Mouse (Mus musculus) megakaryocyte-erythroid progenitor cell, adult 5-6 weeks (primary cell): ENCODE measurements at regions not wholly inside any gene's neighbourhood (a gene's known extent, or its start where the extent isn't known, plus 50 kb on each side); places are given as distances from the start of the nearest gene placed in this dataset.

Source experiments
- ATAC-seq: replicated peaks from 2 replicates; pipeline ENCODE4 v1.8.0; 2016; ENCODE audit warnings: mild to moderate bottlenecking, inconsistent platforms; ENCODE audit not compliant: severe bottlenecking, poor library complexity, low FRiP score, low TSS enrichment

- ATAC-seq = no peak
These were observed 352.6 kb downstream of the Etnk1 start for GRCm38 (mm10) chr6:143519668-143520067.

- no peak for ATAC-seq
These were observed 358.1 kb downstream of the Etnk1 start for GRCm38 (mm10) chr6:143525092-143525491.

- ATAC-seq = no peak
These were observed 361.9 kb downstream of the Etnk1 start for GRCm38 (mm10) chr6:143528898-143529297.

GRCm38 (mm10) chr6:143530372-143531224 is 363.6 kb downstream of the Etnk1 start:
- no peak for ATAC-seq

GRCm38 (mm10) chr6:143531477-143531876 is 364.5 kb downstream of the Etnk1 start:
- ATAC-seq = no peak

GRCm38 (mm10) chr6:143532380-143532779 is 365.4 kb downstream of the Etnk1 start:
- no peak for ATAC-seq

GRCm38 (mm10) chr6:143535265-143535664 is 368.2 kb downstream of the Etnk1 start:
- ATAC-seq = no peak

- no peak for ATAC-seq
These were observed 368.7 kb downstream of the Etnk1 start for GRCm38 (mm10) chr6:143535726-143536125.

GRCm38 (mm10) chr6:143536525-143537293 is 369.7 kb downstream of the Etnk1 start:
- no peak for ATAC-seq

GRCm38 (mm10) chr6:143547406-143547903 is 380.4 kb downstream of the Etnk1 start:
- no peak for ATAC-seq

- no peak for ATAC-seq
These were observed 387.9 kb downstream of the Etnk1 start for GRCm38 (mm10) chr6:143554946-143555345.

- ATAC-seq = no peak
These were observed 391.2 kb downstream of the Etnk1 start for GRCm38 (mm10) chr6:143558046-143558884.

- no peak for ATAC-seq
These were observed 392.3 kb downstream of the Etnk1 start for GRCm38 (mm10) chr6:143559316-143559715.

- ATAC-seq = no peak
These were observed 394.5 kb downstream of the Etnk1 start for GRCm38 (mm10) chr6:143561316-143562088.

GRCm38 (mm10) chr6:143571356-143572115 is 404.5 kb downstream of the Etnk1 start:
- no peak for ATAC-seq

- ATAC-seq = no peak
These were observed 412.2 kb downstream of the Etnk1 start for GRCm38 (mm10) chr6:143579223-143579622.

- no peak for ATAC-seq
These were observed 422.6 kb downstream of the Etnk1 start for GRCm38 (mm10) chr6:143589666-143590065.

- no peak for ATAC-seq
These were observed 423.2 kb downstream of the Etnk1 start for GRCm38 (mm10) chr6:143590231-143590630.
